In genomic region chr11:58955868-58956257, GRCm38 (mm10) we compare ENCODE assay signal across 8 mouse cellular contexts. TPM values are rescaled to one million over a fixed set of nuclear protein-coding genes. Genes with fewer than 3 reads are reported as not detected.
DNase-seq lines count a peak whose midpoint lies in the region; ATAC-seq and TF ChIP-seq lines count a peak whose summit lies in the region.

No protein-coding gene starts in this region.

- peak overlapping the region; percentile 98; the same call in 1 of the 2 replicates for H3K27ac ChIP-seq in heart, embryonic 12.5 days (ENCODE audit: poor library complexity, severe bottlenecking)
- no peak overlapping the region for H3K27ac ChIP-seq in ES-E14 (ENCODE audit: insufficient read depth, low read depth, low read length, poor library complexity, severe bottlenecking)
- H3K27ac ChIP-seq in heart, postnatal 0 days (ENCODE audit: low read depth): peak overlapping the region; percentile 97
- H3K27ac ChIP-seq in macrophage: peak overlapping the region; percentile 95

- 46% methylated on average over 8 of the region's 8 CpGs for WGBS in heart, embryonic 12.5 days
- WGBS in heart, postnatal 0 days: 31% methylated on average over 8 of the region's 8 CpGs
- WGBS in macrophage (ENCODE audit: missing documents): 32% methylated on average over 7 of the region's 8 CpGs

- in situ Hi-C loops in ES-E14 (cut with MboI; ENCODE audit: low sequenced_read_pairs in 2 of 2, unreplicated experiment in 2 of 2): no loop called here

- intact Hi-C loops in heart, postnatal 36 days (cut with DNase I): loop anchor here (2.0 to 10.0 kb wide), 3 partner anchors 23 to 1459 kb away; partner anchors contain the start of genes 2310033P09Rik, Atpaf2, Gid4 and Mrpl55

- no peaks in the 10 kb centered on the region for H3K9me3 ChIP-seq in heart, embryonic 12.5 days (replicated peaks)
- H3K9me3 ChIP-seq in ES-E14 (ENCODE audit: control insufficient read depth, insufficient read depth, low read depth, low read length): no peaks in the 10 kb centered on the region
- no peaks in the 10 kb centered on the region for H3K9me3 ChIP-seq in heart, postnatal 0 days (replicated peaks; ENCODE audit: control insufficient read depth, low read length)

- H3K4me3 ChIP-seq in heart, embryonic 12.5 days: peak overlapping the region; percentile 93
- peak overlapping the region; percentile 65 to 94 for H3K4me3 ChIP-seq in ES-E14 (ENCODE audit: insufficient read depth in 1 of 2, low read depth in 1 of 2, low read length in 2 of 2, poor library complexity in 1 of 2, severe bottlenecking in 1 of 2)
- peak overlapping the region; percentile 72 for H3K4me3 ChIP-seq in heart, postnatal 0 days (ENCODE audit: low read depth, low read length)
- H3K4me3 ChIP-seq in macrophage (ENCODE audit: inconsistent target): peak overlapping the region; percentile 95

- peaks cover 39% of the 10 kb centered on the region for H3K4me1 ChIP-seq in heart, embryonic 12.5 days (replicated peaks)
- peaks cover 0 to 3% of the 10 kb centered on the region in 2 experiments; a peak in 1 of 4 replicates for H3K4me1 ChIP-seq in ES-E14 (ENCODE audit: control insufficient read depth in 2 of 2, insufficient read depth in 2 of 2, low read length in 2 of 2, poor library complexity in 1 of 2)
- H3K4me1 ChIP-seq in heart, postnatal 0 days (ENCODE audit: control insufficient read depth, insufficient read depth): peaks cover 23% of the 10 kb centered on the region

- ATAC-seq in heart, embryonic 12.5 days (ENCODE audit: insufficient number of reproducible peaks, low FRiP score): no peak
- ATAC-seq in heart, postnatal 0 days (ENCODE audit: insufficient read depth, low read depth): no peak

- peaks cover 8% of the 10 kb centered on the region for H3K27me3 ChIP-seq in heart, embryonic 12.5 days (replicated peaks)
- peaks cover 7% of the 10 kb centered on the region; the same call in 1 of the 2 replicates for H3K27me3 ChIP-seq in heart, postnatal 0 days (ENCODE audit: control insufficient read depth, insufficient read depth, low read length)

- peak overlapping the region; percentile 97 for H3K9ac ChIP-seq in heart, embryonic 12.5 days
- no peak overlapping the region for H3K9ac ChIP-seq in ES-E14 (ENCODE audit: insufficient read depth, low read depth, low read length, poor library complexity, severe bottlenecking)
- H3K9ac ChIP-seq in heart, postnatal 0 days (replicated peaks; ENCODE audit: low read depth, low read length): peak overlapping the region; percentile 79

- no peak for TF ChIP-seq EP300 in heart, postnatal 0 days (IDR thresholded peaks at IDR 0.05; ENCODE audit: low read depth)

- no peak for DNase-seq in heart, postnatal 36 days
- DNase-seq in ES-E14 (ENCODE audit: low read depth, low spot score): no peak
- no peak for DNase-seq in heart, postnatal 0 days (ENCODE audit: low spot score)
- no peak for DNase-seq in thymus, postnatal 4 days
- DNase-seq in thymus, postnatal 14 days: no peak
- no peak for DNase-seq in spleen, postnatal 4 days (ENCODE audit: low spot score in 2 of 2)

- H3K36me3 ChIP-seq in heart, embryonic 12.5 days: peaks cover 20% of the 10 kb centered on the region
- H3K36me3 ChIP-seq in ES-E14 (ENCODE audit: control insufficient read depth, insufficient read depth, low read length, poor library complexity, severe bottlenecking): peaks cover 5% of the 10 kb centered on the region; the same call in 1 of the 2 replicates
- peaks cover 18% of the 10 kb centered on the region; the same call in 1 of the 2 replicates for H3K36me3 ChIP-seq in heart, postnatal 0 days (replicated peaks; ENCODE audit: control insufficient read depth, insufficient read depth, low read length)
- H3K36me3 ChIP-seq in macrophage (ENCODE audit: inconsistent target): peaks cover 7% of the 10 kb centered on the region; the same call in 1 of the 2 replicates

- TF ChIP-seq CTCF in heart, postnatal 0 days (IDR thresholded peaks at IDR 0.05; ENCODE audit: low read depth): no peak

- peak overlapping the region; percentile 95 for H3K4me2 ChIP-seq in heart, embryonic 12.5 days
- H3K4me2 ChIP-seq in heart, postnatal 0 days (ENCODE audit: low read depth, low read length): peak overlapping the region; percentile 92

- H3K79me2 ChIP-seq in macrophage (ENCODE audit: inconsistent target): peaks cover 33% of the 10 kb centered on the region

TF ChIP-seq in ES-E14, 5 proteins besides CTCF, POLR2A, EP300 and RAD21:
- TF ChIP-seq CHD2 (IDR thresholded peaks at IDR 0.05; ENCODE audit: low read depth, low read length): no peak
- TF ChIP-seq MAFK (IDR thresholded peaks at IDR 0.05; ENCODE audit: insufficient read depth, low read depth, low read length): no peak
- no peak for TF ChIP-seq ZNF384 (IDR thresholded peaks at IDR 0.05; ENCODE audit: low read depth, low read length)
- no peak for TF ChIP-seq HCFC1 (IDR thresholded peaks at IDR 0.05; ENCODE audit: borderline replicate concordance, insufficient read depth, low read length)
- TF ChIP-seq ZC3H11A (IDR thresholded peaks at IDR 0.05; ENCODE audit: borderline replicate concordance, low read depth, low read length): no peak

RNA-seq across cellular contexts. Expression of gene Hist3h2a, which starts 1.4 kb away (rescaled TPM):
- 26.5 and 28.4 TPM in 2 replicates for polyA plus RNA-seq in heart, embryonic 12.5 days (2016; fragmentation: Nextera tagmentation; extraction: Ambion mirVana)
- total RNA-seq in heart, postnatal 36 days (2021): 10 to 100 TPM; 15.3 to 17.6 TPM
- 161 and 194 TPM in 2 replicates for total RNA-seq in ES-E14 (2012; rRNA removed)
- 90.4 and 94.8 TPM in 2 replicates for total RNA-seq in heart, postnatal 0 days (2014; rRNA removed; ENCODE audit: low replicate concordance)
- polyA plus RNA-seq in heart, postnatal 0 days (2015; fragmentation: Nextera tagmentation; extraction: Ambion mirVana): 43.1 and 63.4 TPM in 2 replicates
- total RNA-seq in macrophage (2018; cell fraction: chromatin; rRNA removed): 100 to 1,000 TPM in 5 of 26 experiments, 10 to 100 TPM in 18, 1 to 10 TPM in 3; 6.6 to 134 (median 27.4) TPM
- total RNA-seq in macrophage (2018; cell fraction: cytosol; rRNA removed): 10 to 100 TPM; 19.1 to 74.1 (median 48.6) TPM
- 100 to 1,000 TPM in 5 of 26 experiments, 10 to 100 TPM in 21; 14.1 to 225 (median 52.5) TPM for total RNA-seq in macrophage (2018; cell fraction: nucleus; rRNA removed)
- polyA plus RNA-seq in macrophage (2018): 16.2 to 56.9 TPM (median 24.3 TPM) in 3 replicates

RNA-seq across cellular contexts. Expression of gene Trim17, which starts 1.4 kb away (rescaled TPM):
- 1.1 and 1.5 TPM in 2 replicates for polyA plus RNA-seq in heart, embryonic 12.5 days (2016; fragmentation: Nextera tagmentation; extraction: Ambion mirVana)
- total RNA-seq in heart, postnatal 36 days (2021): under 1 TPM; 0.11 to 0.16 TPM
- 0.40 and 0.74 TPM in 2 replicates for total RNA-seq in ES-E14 (2012; rRNA removed)
- 0.62 TPM in 1 of 2 replicates, not detected in the other for total RNA-seq in heart, postnatal 0 days (2014; rRNA removed; ENCODE audit: low replicate concordance)
- 0.26 and 0.33 TPM in 2 replicates for polyA plus RNA-seq in heart, postnatal 0 days (2015; fragmentation: Nextera tagmentation; extraction: Ambion mirVana)
- total RNA-seq in macrophage (2018; cell fraction: chromatin; rRNA removed): 1 to 10 TPM in 3 of 26 experiments, under 1 TPM in 18, not detected in 5; 0.25 to 1.5 (median 0.54) TPM
- under 1 TPM in 25 of 26 experiments, not detected in 1; 0.04 to 0.30 (median 0.11) TPM for total RNA-seq in macrophage (2018; cell fraction: cytosol; rRNA removed)
- total RNA-seq in macrophage (2018; cell fraction: nucleus; rRNA removed): under 1 TPM in 24 of 26 experiments, not detected in 2; 0.16 to 0.98 (median 0.52) TPM
- 0.07 to 0.14 TPM in 2 of 3 replicates, not detected in the other for polyA plus RNA-seq in macrophage (2018)

RNA-seq across cellular contexts. Expression of gene Hist3h2ba, which starts 7.1 kb away (rescaled TPM):
- polyA plus RNA-seq in heart, embryonic 12.5 days (2016; fragmentation: Nextera tagmentation; extraction: Ambion mirVana): 8.5 and 11.6 TPM in 2 replicates
- 1 to 10 TPM; 2.2 to 2.5 TPM for total RNA-seq in heart, postnatal 36 days (2021)
- 109 and 141 TPM in 2 replicates for total RNA-seq in ES-E14 (2012; rRNA removed)
- 26.3 and 44.3 TPM in 2 replicates for total RNA-seq in heart, postnatal 0 days (2014; rRNA removed; ENCODE audit: low replicate concordance)
- 7.0 and 8.2 TPM in 2 replicates for polyA plus RNA-seq in heart, postnatal 0 days (2015; fragmentation: Nextera tagmentation; extraction: Ambion mirVana)
- total RNA-seq in macrophage (2018; cell fraction: chromatin; rRNA removed): not detected
- 1 to 10 TPM in 9 of 26 experiments, under 1 TPM in 15, not detected in 2; 0.45 to 2.0 (median 0.95) TPM for total RNA-seq in macrophage (2018; cell fraction: cytosol; rRNA removed)
- total RNA-seq in macrophage (2018; cell fraction: nucleus; rRNA removed): 1 to 10 TPM in 2 of 26 experiments, not detected in 24; 1.4 to 1.8 TPM
- polyA plus RNA-seq in macrophage (2018): 0.50 to 0.78 TPM in 2 of 3 replicates, not detected in the other

RNA-seq across cellular contexts. Expression of gene Rnf187, which starts 17.1 kb away (rescaled TPM):
- 208 and 213 TPM in 2 replicates for polyA plus RNA-seq in heart, embryonic 12.5 days (2016; fragmentation: Nextera tagmentation; extraction: Ambion mirVana)
- total RNA-seq in heart, postnatal 36 days (2021): 100 to 1,000 TPM; 160 to 167 TPM
- total RNA-seq in ES-E14 (2012; rRNA removed): 104 and 115 TPM in 2 replicates
- 301 and 362 TPM in 2 replicates for total RNA-seq in heart, postnatal 0 days (2014; rRNA removed; ENCODE audit: low replicate concordance)
- polyA plus RNA-seq in heart, postnatal 0 days (2015; fragmentation: Nextera tagmentation; extraction: Ambion mirVana): 145 and 147 TPM in 2 replicates
- total RNA-seq in macrophage (2018; cell fraction: chromatin; rRNA removed): 10 to 100 TPM in 17 of 26 experiments, 1 to 10 TPM in 9; 2.9 to 35.0 (median 14.9) TPM
- total RNA-seq in macrophage (2018; cell fraction: cytosol; rRNA removed): 100 to 1,000 TPM in 13 of 26 experiments, 10 to 100 TPM in 13; 69.7 to 129 (median 99.3) TPM
- 10 to 100 TPM; 18.7 to 68.4 (median 36.7) TPM for total RNA-seq in macrophage (2018; cell fraction: nucleus; rRNA removed)
- 45.0 to 110 TPM (median 97.1 TPM) in 3 replicates for polyA plus RNA-seq in macrophage (2018)

RNA-seq across cellular contexts. Expression of gene Trim11, which starts 22.0 kb away (rescaled TPM):
- 27.6 and 30.8 TPM in 2 replicates for polyA plus RNA-seq in heart, embryonic 12.5 days (2016; fragmentation: Nextera tagmentation; extraction: Ambion mirVana)
- 10 to 100 TPM; 14.5 TPM for total RNA-seq in heart, postnatal 36 days (2021)
- 29.6 and 47.4 TPM in 2 replicates for total RNA-seq in ES-E14 (2012; rRNA removed)
- total RNA-seq in heart, postnatal 0 days (2014; rRNA removed; ENCODE audit: low replicate concordance): 36.8 and 37.4 TPM in 2 replicates
- 26.0 and 26.5 TPM in 2 replicates for polyA plus RNA-seq in heart, postnatal 0 days (2015; fragmentation: Nextera tagmentation; extraction: Ambion mirVana)
- total RNA-seq in macrophage (2018; cell fraction: chromatin; rRNA removed): 10 to 100 TPM; 24.2 to 97.7 (median 71.8) TPM
- 10 to 100 TPM in 22 of 26 experiments, 1 to 10 TPM in 4; 7.7 to 22.5 (median 18.0) TPM for total RNA-seq in macrophage (2018; cell fraction: cytosol; rRNA removed)
- 10 to 100 TPM; 18.6 to 83.1 (median 49.3) TPM for total RNA-seq in macrophage (2018; cell fraction: nucleus; rRNA removed)
- polyA plus RNA-seq in macrophage (2018): 11.4 to 20.3 TPM (median 14.2 TPM) in 3 replicates
